Mouse (Mus musculus): ENCODE results near the gene B4galt5.

DNA sequence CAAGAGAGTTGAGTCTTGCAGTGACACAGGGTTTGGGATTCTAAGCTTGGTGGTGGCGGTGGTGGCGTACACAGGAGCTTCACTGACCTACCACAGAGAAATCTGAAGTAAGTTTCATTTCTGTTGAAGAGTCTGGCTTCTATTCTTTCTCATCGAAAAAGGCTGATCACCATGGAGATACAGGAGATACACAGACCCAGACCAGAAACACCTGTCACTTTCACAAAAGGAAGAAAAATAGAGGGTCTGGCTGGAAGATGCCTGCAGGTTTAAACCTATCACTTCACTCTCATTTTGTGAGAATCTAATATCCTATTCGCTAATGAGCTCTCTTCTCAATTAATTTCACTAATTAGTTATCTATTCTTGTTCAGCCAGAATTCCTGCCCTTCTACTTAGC lies 1.6 kb downstream of the B4galt5 start:
- TF ChIP-seq POLR2A (IDR thresholded peaks at IDR 0.05; ENCODE audit: low read depth, low read length), result no peak
- TF ChIP-seq CTCF (IDR thresholded peaks at IDR 0.05; ENCODE audit: borderline replicate concordance, insufficient read depth, low read length), result no peak

All from embryonic fibroblast, embryonic 13.5 days (primary cell).